Mouse (Mus musculus) kidney, adult 8-10 months (tissue): ENCODE results near the gene Trip11.

Experiments used
- DNase-seq, 2 experiments: peaks; one replicate each; pipeline ENCODE4 v3.0.0; 2022

The Trip11 gene

GRCm38 (mm10) chr12:101893296-101893695 is 19.8 kb downstream of the Trip11 start:
- DNase-seq = no peak

DNA sequence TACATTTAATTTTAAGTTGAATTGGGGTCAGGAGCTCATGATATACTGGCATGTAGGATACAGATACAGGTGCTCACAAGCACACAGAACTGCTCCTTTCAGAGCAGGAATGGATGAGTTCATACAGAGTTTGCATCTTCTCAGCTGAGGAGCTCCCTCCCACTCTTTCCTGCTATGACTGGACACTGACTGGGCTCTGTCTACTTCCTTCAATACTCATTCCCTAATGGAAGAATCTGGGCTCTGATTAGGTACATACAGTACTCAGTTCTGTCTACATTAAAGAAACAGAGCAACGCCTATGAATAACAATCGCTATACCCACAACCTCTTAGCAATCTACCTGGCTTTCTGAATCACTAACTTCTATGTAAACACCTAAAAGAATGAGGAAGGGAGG is 20.2 kb downstream of the Trip11 start:
- DNase-seq = no peak

DNA sequence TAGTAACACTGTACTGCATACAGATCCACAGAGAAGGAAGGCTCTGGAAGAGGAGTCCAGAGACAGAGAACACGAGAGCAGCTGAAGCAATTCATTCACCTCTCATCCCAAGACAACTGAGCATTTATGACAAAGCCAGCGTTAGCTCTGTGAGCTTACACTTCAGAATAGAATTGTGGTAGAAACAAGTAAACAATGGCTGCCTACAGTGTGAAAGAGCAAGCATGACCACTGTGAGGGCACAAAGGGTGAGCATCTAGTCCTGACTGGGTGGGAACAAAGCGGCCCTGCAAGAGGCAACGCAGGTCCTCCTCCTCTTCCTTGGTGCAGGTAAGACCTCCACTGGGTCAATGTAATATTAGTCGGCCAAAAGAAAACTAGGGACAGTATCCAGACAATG is 22.0 kb downstream of the Trip11 start:
- DNase-seq = no peak

DNA sequence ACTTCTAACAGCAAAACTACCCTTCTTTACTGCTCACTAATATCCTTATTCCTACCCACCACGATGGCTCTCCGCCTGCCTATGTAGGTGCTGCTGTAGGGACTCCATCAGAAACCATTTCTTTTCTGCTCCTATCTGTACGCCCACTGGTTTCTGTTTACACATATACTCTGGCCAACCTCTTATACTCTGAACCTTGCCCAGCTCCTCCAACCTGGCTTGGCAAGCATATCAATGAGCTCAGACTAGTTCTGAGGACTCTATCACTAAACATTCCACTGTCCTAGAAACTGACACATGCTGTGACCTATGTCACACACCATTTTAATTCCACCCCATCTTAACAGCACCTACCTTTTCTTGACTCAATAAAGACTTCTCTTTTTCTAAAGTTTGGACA is 23.7 kb downstream of the Trip11 start:
- peak; percentile 22 to 48 for DNase-seq

- no peak for DNase-seq
Measured at GRCm38 (mm10) chr12:101888312-101888711, 24.8 kb downstream of the Trip11 start.

DNA sequence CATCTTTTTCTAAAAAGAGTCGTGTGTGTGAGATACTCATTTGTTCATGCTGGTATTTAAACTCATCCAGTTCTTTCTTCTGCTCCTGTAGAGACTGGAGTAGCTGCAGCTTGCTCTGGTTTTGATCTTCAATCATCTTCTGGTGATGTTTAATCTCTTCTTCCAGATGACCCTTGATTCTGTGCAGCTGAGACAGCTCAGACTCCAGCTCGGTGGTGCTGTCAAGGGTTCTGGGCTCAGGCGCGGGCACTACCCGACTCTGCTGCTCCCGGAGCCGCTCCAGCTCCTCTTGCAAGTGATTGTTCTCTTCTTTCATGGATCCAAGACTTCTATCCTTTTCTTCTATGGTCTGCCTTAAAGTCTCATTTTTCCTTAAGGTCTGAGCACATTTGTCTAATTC is 28.1 kb downstream of the Trip11 start:
- peak; percentile 9 to 12 for DNase-seq

DNA sequence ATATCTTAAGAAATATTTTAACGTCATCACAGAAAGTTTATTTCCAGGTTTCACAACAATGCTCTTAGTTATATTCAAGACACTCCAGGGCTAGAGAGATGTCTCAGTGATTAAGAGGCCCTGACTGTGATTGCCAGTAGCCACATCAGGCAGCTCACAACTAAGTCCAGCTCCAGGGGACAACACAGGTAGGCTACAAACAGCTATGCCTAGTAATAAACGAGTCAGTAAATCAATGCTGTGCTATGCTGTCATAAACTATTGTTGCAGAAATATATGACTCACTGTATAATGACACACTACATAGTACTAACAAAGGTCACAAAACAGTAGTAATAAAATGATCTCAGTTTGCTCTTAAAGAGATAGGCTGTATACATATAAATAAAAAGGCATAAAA is 36.7 kb downstream of the Trip11 start:
- no peak for DNase-seq

DNA sequence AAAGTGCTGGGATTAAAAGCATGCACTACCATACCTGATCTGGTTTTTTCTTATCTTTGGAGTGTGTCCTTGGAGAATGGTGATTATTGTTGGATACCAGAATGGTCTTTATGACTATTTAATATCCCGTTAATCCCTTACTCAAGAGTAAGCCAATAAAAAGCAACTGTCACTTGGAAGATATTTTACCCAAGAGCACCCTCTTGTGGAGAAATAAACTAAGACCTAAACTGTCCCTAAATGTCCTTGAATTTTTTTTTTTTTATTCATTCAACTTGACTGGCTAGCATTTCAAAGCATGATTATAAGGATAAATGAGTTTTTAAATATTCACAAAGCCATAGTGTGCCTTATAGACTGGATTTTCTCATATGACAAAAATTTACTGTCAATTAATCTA is 38.0 kb downstream of the Trip11 start:
- DNase-seq = no peak

DNA sequence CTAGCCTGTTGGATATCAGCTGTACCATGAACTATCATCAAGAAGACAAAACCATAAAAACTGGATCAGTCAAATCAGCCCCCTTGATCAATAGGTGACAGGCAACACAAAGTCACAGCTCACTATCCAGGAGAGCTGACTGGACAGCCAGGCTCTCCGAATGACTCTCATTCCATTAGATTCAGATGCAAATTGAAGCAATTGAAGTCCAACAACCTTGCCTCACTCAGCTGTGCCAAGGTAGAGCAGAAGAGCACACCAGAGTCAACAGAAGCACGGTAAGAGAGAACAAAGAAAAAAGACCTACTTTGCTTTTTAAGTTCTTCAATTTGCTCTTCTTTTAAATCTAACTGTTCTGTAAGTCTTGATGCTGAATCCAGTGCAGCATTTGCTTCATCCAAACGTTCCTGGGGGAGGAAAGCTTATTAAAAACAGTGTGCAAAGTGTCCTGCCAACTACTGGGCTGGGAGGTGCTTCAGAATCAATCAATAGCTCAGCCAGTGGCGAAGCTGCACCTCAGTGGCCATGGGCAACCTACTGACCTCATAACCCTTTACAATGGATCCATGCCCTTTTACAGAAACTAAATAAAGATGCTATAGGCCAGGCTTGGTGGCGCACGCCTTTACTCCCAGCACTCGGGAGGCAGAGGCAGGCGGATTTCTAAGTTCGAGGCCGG is 50.6 kb downstream of the Trip11 start:
- no peak for DNase-seq

GRCm38 (mm10) chr12:101860256-101860655 is 52.8 kb downstream of the Trip11 start:
- DNase-seq = no peak

DNA sequence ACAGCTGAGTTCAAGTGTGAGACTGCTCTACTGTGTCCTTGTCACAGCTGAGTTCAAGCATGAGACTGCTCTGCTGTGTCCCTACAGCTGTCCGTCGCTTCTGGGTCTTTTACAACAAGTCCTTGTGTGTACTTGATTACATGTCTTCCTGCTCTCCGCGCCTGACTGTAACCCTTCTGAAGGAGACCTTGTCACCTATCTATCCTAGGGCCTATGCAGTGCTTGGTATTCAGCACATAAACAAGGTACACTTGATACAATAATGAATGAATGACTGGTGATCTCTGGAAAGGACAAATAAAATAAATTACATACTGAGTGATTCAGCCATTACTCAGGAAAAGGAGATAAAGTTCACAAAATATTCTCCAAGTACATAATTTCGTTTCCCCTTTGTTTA is 55.1 kb downstream of the Trip11 start:
- no peak for DNase-seq

- DNase-seq = no peak
Measured at GRCm38 (mm10) chr12:101854336-101854735, 58.7 kb downstream of the Trip11 start.

DNA sequence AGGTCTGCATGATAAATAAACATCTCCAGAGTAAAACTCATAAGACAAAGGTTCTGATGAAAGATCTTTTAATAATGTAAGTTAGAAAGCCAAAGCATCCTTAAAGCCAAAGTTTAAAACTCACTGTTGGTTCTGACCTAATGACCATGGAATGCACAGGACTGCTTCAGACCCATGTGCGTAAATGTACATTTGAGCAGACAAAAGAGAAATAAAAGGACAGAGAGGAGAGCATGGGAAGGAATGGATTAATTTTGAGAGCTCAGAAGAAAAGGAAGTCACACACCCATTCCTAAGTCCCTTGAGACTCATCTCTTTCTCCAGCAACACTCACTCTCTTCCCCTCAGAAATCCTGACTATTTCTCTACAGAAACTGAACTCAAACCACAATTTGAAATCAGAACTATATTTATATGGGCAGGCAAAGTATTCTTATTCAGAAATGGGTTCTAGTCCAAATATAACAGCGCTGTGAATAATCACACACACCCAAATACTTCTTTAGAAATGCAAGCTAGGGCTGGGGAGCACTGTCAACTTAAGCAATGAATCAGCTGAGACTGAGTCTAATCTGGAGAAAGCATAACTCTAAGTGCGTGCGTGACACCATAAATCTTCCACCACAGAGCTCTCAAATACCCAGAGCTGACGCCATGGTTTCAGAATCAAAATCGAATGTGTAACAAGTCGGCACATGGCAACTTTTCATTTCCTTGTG is 61.1 kb downstream of the Trip11 start:
- DNase-seq = no peak

- DNase-seq = no peak
Measured at GRCm38 (mm10) chr12:101851314-101851713, 61.8 kb downstream of the Trip11 start.

- peak in 1 of 2 experiments; percentile 35 for DNase-seq
Measured at GRCm38 (mm10) chr12:101836546-101837274, 76.4 kb downstream of the Trip11 start.

DNA sequence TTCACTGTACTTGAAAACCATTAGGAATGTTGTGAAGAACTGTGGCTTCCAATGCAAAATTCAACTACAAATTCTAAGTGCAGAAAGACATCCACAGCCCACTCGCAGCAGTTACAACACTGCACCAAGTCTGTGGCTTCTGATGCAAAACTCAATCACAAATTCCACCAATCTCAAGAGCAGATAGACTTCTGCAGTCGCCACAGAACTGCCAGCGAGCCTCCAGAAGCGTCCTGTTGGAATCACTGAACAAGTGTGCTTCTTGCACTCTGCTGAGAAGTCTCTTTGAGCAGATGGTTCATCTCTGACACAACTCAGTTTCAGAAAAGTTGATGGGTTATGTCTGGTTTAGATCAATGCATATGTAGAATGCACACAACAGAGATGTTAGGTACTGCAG is 78.4 kb downstream of the Trip11 start:
- DNase-seq = no peak

DNA sequence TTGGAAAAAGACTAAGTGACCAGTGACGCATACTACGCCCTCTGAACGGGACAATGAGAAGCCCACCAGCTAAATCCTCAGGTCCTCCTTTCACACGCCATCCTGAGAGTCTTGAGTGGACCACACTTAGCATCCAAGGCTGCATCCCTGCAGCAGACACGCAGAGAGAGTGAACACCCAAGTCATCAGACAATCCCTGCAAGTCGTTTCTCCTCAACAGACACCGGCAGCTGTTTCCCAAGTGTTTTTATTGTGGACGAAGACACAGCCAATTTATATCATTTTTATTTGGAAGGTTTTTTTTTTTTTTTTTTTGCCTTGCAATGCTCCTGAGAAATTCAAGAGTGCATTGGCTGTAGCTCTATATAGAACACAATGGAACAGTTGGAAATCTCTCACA is 79.3 kb downstream of the Trip11 start:
- DNase-seq = no peak

DNA sequence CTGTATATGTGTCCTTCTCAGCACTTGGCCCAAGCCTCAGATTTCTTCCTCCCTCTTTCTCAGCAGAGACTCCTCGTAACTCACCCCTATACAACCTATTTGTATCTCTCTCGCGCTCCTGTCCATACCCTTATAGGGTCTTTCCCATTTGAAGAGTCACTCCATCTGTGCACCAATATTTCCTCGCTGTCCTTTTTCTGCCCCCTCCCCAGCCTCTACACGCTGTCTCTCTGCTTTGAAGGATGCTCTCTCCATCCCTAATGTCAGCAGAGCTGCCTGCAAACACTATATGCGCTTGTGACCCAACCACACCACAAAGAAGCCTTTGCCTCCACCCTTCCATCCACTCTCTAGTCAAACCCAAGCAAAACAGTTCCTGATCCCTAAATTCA is 80.0 kb downstream of the Trip11 start:
- DNase-seq = no peak

GRCm38 (mm10) chr12:101832179-101833114 is 80.6 kb downstream of the Trip11 start:
- peak in 1 of 2 experiments; percentile 41 for DNase-seq

GRCm38 (mm10) chr12:101831221-101831620 is 81.8 kb downstream of the Trip11 start:
- no peak for DNase-seq

DNA sequence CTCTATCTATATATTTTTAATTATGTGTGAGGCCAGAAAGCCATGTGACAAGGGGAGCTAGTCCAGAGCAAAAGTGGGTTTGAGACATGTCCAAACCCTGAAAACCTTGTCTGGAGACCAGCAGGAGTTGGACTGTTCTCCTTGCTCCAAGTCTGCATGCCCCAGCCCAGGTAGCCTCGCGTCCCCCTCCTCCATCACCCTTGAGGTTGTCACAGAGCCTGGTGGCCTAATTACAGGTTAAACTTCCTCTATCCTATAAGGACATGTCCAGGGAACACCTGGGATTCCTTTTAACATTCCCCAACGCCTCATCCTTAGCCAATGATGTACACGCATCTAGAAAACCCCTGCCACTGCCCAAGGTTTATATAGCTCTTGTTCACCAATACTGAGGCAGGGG is 89.9 kb downstream of the Trip11 start:
- no peak for DNase-seq

DNA sequence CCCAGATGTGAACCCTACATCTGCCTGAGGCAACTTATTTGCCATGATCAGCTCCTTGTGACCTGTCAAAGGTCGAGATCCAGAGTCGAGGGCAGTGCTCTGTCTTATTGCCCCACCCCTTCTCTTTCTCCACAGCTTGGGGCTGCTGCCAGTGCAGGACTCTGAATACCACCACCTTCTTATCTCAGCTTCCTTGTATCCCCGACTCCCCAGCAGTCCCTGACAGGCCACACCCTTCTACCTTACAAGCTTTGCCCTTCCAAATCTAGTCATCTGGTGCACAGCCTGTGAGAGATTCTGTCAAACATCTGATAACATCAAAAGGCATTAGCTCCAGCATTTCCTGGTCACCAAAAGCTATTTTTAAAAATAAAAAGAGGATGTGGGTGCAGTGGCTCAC is 91.5 kb downstream of the Trip11 start:
- DNase-seq = no peak

DNA sequence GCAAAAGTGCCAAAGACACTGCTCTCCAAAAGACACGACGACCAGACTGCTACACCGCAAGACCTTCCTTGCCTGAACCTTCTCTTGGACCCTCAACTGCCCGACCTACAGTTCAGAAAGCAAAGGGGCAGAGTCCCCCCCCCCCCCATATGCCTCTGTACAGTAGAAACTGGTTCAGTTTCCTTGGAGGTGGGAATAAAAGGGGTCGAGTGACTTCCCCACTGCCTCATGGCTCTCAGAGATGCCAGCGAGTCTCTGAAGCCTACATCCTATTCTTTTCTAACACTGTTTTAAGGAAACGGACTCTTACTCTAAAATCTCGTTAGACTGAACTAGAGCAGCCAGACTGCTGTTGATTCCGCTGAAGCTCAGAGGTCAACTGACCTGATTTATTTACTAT is 93.5 kb downstream of the Trip11 start:
- DNase-seq = no peak
